Mouse (Mus musculus): ENCODE results near the gene Pomgnt2.

DNA sequence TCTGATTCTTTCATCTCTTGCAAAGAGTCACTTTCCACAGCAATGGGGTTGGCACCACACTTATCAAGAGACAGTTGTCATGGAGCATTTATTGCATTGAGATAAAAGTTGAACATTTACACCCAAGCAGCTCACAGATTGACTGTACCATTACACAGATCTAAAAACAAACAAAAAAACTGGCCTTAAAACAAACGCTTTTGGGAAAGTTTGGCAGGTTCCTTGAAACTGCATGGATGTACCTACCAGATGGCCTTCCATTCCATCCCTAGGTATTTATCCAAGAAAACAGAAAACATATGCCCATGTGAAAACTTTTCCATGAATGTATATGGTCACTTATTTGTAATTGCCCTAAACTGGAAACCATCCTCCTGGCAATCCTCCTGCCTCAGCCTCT lies 41.7 kb upstream of the Pomgnt2 start:
- TF ChIP-seq CTCF (IDR thresholded peaks at IDR 0.05; ENCODE audit: borderline replicate concordance, control insufficient read depth, extremely low read depth, insufficient read depth, low read length, poor library complexity) (no peak), POLR2A (IDR thresholded peaks at IDR 0.05; ENCODE audit: control insufficient read depth, extremely low read depth, insufficient read depth, low read length, poor library complexity) (no peak)

All from thymus, adult 2 months (tissue).